Mouse (Mus musculus) ES-E14 (cell line): ENCODE measurements at regions not wholly inside any gene's neighbourhood (a gene's known extent, or its start where the extent isn't known, plus 50 kb on each side); places are given as distances from the start of the nearest gene placed in this dataset.

ENCODE experiments used
- DNase-seq: peaks from one replicate; pipeline ENCODE4 v3.0.0-alpha.2; 2013; ENCODE audit warnings: low read depth, low spot score
- H3K27ac ChIP-seq: 2 replicates; pipeline ENCODE4 v1.5.1; 2012; ENCODE audit warnings: low read depth, mild to moderate bottlenecking, low read length, moderate library complexity, mixed read lengths; ENCODE audit not compliant: poor library complexity, insufficient read depth, severe bottlenecking
- H3K36me3 ChIP-seq: 2 replicates; pipeline ENCODE4 v1.6.1; 2012; ENCODE audit warnings: mild to moderate bottlenecking, low read length, moderate library complexity, mixed read lengths; ENCODE audit not compliant: control insufficient read depth, poor library complexity, insufficient read depth, severe bottlenecking
- H3K4me1 ChIP-seq, 2 experiments: fragments of 150-350 bp in 1 of 2; sonication (generic) in 1 of 2; 2 replicates each; pipeline ENCODE4 v1.6.1; 2012; ENCODE audit warnings: low read length in 2 of 2, mild to moderate bottlenecking in 1 of 2, mixed read lengths in 1 of 2; ENCODE audit not compliant: control insufficient read depth in 2 of 2, insufficient read depth in 2 of 2, poor library complexity in 1 of 2
- H3K4me3 ChIP-seq, 2 experiments: fragments of 150-350 bp in 1 of 2; sonication (generic) in 1 of 2; 2 replicates each; pipeline ENCODE4 v1.5.1; 2012; ENCODE audit warnings: low read length in 2 of 2, low read depth in 1 of 2, mild to moderate bottlenecking in 1 of 2, mixed read lengths in 1 of 2; ENCODE audit not compliant: insufficient read depth in 1 of 2, poor library complexity in 1 of 2, severe bottlenecking in 1 of 2
- H3K9ac ChIP-seq: 2 replicates; pipeline ENCODE4 v1.6.1; 2012; ENCODE audit warnings: low read depth, mild to moderate bottlenecking, low read length, mixed read lengths; ENCODE audit not compliant: poor library complexity, insufficient read depth, severe bottlenecking
- H3K9me3 ChIP-seq: fragments of 150-350 bp; sonication (generic); 2 replicates; pipeline ENCODE4 v1.6.1; 2012; ENCODE audit warnings: low read depth, mild to moderate bottlenecking, low read length; ENCODE audit not compliant: control insufficient read depth, insufficient read depth
- CHD2 ChIP-seq: IDR thresholded peaks from 2 replicates; pipeline ENCODE4 v1.6.1; 2014; ENCODE audit warnings: mild to moderate bottlenecking, low read depth, low read length, inconsistent platforms
- HCFC1 ChIP-seq: IDR thresholded peaks from 2 replicates; pipeline ENCODE4 v1.6.1; 2012; ENCODE audit warnings: low read length, inconsistent platforms, borderline replicate concordance; ENCODE audit not compliant: insufficient read depth
- MAFK ChIP-seq: IDR thresholded peaks from 2 replicates; pipeline ENCODE4 v1.6.1; 2014; ENCODE audit warnings: mild to moderate bottlenecking, low read depth, low read length, inconsistent platforms; ENCODE audit not compliant: insufficient read depth
- ZC3H11A ChIP-seq: IDR thresholded peaks from 2 replicates; pipeline ENCODE4 v1.6.1; 2012; ENCODE audit warnings: low read depth, mild to moderate bottlenecking, inconsistent platforms, low read length, borderline replicate concordance
- ZNF384 ChIP-seq: IDR thresholded peaks from 2 replicates; pipeline ENCODE4 v1.6.1; 2012; ENCODE audit warnings: low read depth, low read length, inconsistent platforms
- in situ Hi-C, 2 experiments: fragments of 600-800 bp; cut with MboI; formaldehyde crosslinking; loops; one replicate each; pipeline ENCODE4 v1.15.1; 2025; ENCODE audit warnings: low sequenced_read_pairs in 2 of 2, inconsistent platforms in 1 of 2; ENCODE audit not compliant: unreplicated experiment in 2 of 2

DNA sequence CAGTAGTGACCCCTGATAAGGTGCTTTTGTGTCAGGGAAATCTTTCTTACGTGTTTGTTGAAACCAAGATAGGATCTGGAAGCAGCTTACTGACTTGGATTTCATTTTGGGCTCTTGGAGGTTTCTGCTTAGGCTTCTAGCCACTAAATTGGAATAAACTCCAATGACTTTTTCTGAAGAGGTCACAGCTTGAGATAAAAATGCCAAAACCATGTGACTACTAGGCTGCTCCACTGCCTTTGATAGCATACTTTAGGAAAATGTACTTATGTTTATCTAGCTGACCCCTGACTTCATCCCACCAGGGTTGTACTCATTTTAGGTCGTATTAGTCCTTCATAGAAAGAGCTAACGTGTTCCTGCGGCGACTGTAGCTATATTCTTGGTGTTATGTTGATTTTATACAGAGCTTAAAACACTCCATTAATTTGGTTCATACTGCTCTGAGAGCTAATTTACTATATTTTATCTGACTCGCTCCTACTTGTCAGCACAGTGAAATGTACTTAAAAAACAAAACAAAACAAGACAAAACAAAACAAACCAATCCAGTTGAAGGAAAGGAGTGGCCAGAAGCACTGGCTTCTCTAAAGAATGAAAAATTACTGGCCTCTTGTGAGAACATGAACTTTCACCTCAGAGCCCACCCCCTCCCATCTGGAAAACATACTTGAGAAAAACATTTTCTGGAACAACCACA is 168.5 kb upstream of the Pbx1 start:
- no peak overlapping the region for H3K4me3 ChIP-seq
- TF ChIP-seq MAFK (no peak), ZNF384 (no peak), CHD2 (no peak), HCFC1 (no peak), ZC3H11A (no peak)
- no peaks in the 10 kb centered on the region for H3K36me3 ChIP-seq
- DNase-seq = no peak
- no peak overlapping the region for H3K27ac ChIP-seq
- no peak overlapping the region for H3K9ac ChIP-seq
- no peaks in the 10 kb centered on the region for H3K9me3 ChIP-seq
- in situ Hi-C loops = no loop called here
- H3K4me1 ChIP-seq = no peaks in the 10 kb centered on the region

DNA sequence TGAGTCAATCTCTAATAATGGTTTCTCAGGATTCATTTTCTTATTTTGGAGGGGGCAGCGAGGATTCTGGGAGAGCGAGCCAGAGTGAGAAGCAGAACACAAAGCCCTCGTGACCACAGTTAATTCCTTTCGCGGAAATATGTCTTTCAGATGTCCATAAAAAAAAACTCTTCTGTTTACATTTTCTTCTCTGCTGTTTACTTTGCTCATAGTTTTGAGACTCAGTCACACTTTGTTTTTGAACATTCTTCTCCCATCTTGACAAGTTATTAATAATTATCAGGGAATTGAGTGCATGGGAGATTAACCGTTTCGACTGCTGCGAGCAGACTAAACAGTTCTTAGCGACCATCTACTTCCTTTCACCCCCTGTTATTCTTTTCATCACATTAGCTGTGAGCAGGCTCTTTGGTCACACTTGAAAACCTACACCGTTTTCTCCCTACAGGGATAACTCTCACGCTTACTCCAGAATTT is 166.2 kb upstream of the Pbx1 start:
- Histone ChIP-seq H3K9ac (no peak overlapping the region), H3K4me1 (no peaks in the 10 kb centered on the region), H3K9me3 (no peaks in the 10 kb centered on the region), H3K27ac (no peak overlapping the region), H3K4me3 (no peak overlapping the region), H3K36me3 (no peaks in the 10 kb centered on the region)
- DNase-seq = no peak
- in situ Hi-C loops = no loop called here
- TF ChIP-seq ZC3H11A (no peak), CHD2 (no peak), ZNF384 (no peak), MAFK (no peak), HCFC1 (no peak)

DNA sequence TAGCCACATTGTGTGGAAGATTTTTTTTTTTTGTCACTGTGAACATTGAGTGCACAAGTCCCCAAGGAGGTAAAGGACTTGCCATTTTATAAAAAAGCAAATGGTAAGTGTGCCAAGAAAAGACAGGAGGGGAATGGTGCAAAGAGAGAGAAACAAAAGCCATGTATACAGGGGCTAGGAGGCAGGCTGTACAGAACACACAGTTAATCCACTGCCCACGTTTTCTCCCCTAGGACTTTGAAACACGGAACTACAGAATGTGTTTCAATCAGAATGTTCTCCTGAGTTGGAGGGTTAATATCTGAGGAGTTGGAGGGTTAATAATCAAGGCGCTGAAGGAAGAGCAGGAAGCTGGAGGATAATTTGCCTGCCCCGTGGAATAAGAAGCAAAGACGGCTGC is 165.4 kb upstream of the Pbx1 start:
- H3K4me1 ChIP-seq = no peaks in the 10 kb centered on the region
- H3K4me3 ChIP-seq = no peak overlapping the region
- no peak for DNase-seq
- TF ChIP-seq HCFC1 (no peak), ZNF384 (no peak), ZC3H11A (no peak), MAFK (no peak), CHD2 (no peak)
- H3K9me3 ChIP-seq = no peaks in the 10 kb centered on the region
- no peaks in the 10 kb centered on the region for H3K36me3 ChIP-seq
- H3K9ac ChIP-seq = no peak overlapping the region
- no peak overlapping the region for H3K27ac ChIP-seq
- in situ Hi-C loops = no loop called here

DNA sequence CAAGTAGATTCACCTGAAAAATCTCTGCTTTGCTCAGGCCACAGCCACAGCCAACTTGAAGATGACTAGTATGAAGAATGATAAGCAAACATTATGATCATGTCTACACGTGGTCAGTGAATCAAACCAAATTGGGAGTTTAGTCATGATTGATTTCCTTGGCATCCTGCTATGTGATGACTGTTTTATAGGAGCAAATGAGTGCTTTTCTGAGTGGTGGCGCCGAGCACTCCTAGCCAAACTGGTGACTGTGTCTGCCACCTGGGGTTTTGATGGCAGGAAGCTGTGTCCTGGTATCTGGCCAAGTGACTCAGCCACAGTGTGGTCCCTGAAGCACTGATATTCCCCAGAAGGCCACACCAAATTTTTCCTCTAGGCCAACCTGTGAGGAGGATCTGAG is 152.1 kb upstream of the Pbx1 start:
- Histone ChIP-seq H3K36me3 (no peaks in the 10 kb centered on the region), H3K9me3 (no peaks in the 10 kb centered on the region), H3K4me3 (no peak overlapping the region), H3K9ac (no peak overlapping the region), H3K4me1 (no peaks in the 10 kb centered on the region), H3K27ac (no peak overlapping the region)
- no peak for DNase-seq
- in situ Hi-C loops = no loop called here
- TF ChIP-seq ZC3H11A (no peak), CHD2 (no peak), ZNF384 (no peak), MAFK (no peak), HCFC1 (no peak)

DNA sequence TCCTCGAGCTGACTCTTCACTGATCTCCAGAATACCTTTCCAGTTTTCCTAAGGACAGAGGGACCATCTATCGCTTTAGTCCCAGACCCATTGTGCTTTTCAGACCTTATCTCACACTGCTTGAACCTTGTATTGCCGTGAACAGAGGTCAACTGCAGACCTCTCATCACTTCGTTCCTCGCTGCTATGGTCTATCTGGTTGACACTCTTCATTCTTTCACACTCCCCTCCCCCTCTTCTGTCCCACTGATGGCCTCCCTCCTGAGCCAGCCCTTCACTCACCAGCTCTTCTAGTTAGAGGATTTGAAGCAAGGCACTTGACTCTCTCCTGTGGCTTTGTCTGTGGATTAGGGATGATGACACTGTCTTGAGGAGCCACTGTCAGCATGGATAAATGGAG is 150.4 kb upstream of the Pbx1 start:
- Histone ChIP-seq H3K27ac (no peak overlapping the region), H3K9ac (no peak overlapping the region), H3K4me3 (no peak overlapping the region), H3K36me3 (no peaks in the 10 kb centered on the region), H3K4me1 (no peaks in the 10 kb centered on the region), H3K9me3 (no peaks in the 10 kb centered on the region)
- TF ChIP-seq MAFK = no peak
- no peak for TF ChIP-seq HCFC1
- no peak for TF ChIP-seq ZNF384
- no peak for TF ChIP-seq CHD2
- no peak for TF ChIP-seq ZC3H11A
- in situ Hi-C loops = no loop called here
- no peak for DNase-seq
